Mouse (Mus musculus): ENCODE measurements at regions not wholly inside any gene's neighbourhood (a gene's known extent, or its start where the extent isn't known, plus 50 kb on each side); places are given as distances from the start of the nearest gene placed in this dataset.

DNA sequence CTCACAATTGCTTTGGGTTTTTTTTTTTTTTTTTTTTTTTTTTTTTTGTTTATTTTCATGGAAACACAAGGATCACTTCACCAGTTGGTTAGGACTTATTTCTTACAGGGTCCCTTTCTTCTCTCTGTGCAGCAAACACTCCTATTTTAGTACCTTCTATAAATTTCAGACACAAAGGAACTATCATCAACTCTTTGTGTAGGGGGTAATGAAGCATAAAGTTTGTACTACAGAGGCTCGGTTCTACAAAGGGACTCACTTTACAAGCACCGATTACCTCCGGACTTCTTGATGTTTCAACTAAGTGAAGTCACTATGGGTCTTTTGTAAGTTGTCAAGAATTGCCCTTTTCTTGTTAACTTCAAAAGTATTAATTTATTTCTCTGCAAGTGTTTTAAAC lies 318.0 kb downstream of the Gja1 start:
- Histone ChIP-seq H3K27ac (no peak overlapping the region), H3K9ac (ENCODE audit: low read depth, low read length) (no peak overlapping the region), H3K36me3 (ENCODE audit: control insufficient read depth, insufficient read depth, low read length) (peaks cover 3% of the 10 kb centered on the region; the same call in 1 of the 2 replicates), H3K4me3 (no peak overlapping the region), H3K4me1 (ENCODE audit: control insufficient read depth, insufficient read depth, low read length) (peaks cover 2% of the 10 kb centered on the region), H3K27me3 (ENCODE audit: control insufficient read depth, insufficient read depth, low read length) (no peaks in the 10 kb centered on the region), H3K79me2 (replicated peaks; ENCODE audit: control insufficient read depth, insufficient read depth, low read length) (no peaks in the 10 kb centered on the region)
- DNase-seq, result no peak
- WGBS, result 95% methylated on average over 3 of the region's 3 CpGs
- no peak for TF ChIP-seq POLR2A (IDR thresholded peaks at IDR 0.05; ENCODE audit: insufficient read depth, low read depth, low read length)
- TF ChIP-seq EP300 (IDR thresholded peaks at IDR 0.05; ENCODE audit: insufficient read depth, low read depth, low read length), result no peak
- TF ChIP-seq CTCF (IDR thresholded peaks at IDR 0.05), result no peak
- intact Hi-C loops (cut with DNase I), result no loop called here

DNA sequence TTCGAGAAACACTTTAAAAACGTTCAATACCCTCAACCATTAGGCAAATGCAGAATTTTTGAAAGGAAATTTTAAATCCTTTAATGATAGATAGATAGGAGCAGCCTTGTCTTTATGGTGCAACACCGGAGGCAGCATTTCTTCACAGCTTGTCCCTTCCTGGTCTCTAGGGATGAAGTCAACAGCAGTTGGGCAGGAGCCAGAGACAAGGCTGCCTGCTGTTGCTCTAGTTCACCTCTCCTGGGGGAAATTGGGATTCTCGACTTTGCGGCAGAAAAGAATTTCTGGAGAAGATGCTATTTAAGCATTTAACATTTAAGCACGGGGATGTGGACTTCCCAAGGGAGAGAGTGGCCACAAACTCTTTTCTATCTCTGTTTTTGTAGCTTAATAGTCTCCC lies 323.0 kb downstream of the Gja1 start:
- TF ChIP-seq POLR2A (IDR thresholded peaks at IDR 0.05; ENCODE audit: insufficient read depth, low read depth, low read length), result no peak
- TF ChIP-seq EP300 (IDR thresholded peaks at IDR 0.05; ENCODE audit: insufficient read depth, low read depth, low read length), result no peak
- peak; percentile 45 for TF ChIP-seq CTCF (IDR thresholded peaks at IDR 0.05)
- DNase-seq, result peak; percentile 49 to 52
- Histone ChIP-seq H3K36me3 (ENCODE audit: control insufficient read depth, insufficient read depth, low read length) (no peaks in the 10 kb centered on the region), H3K27me3 (ENCODE audit: control insufficient read depth, insufficient read depth, low read length) (no peaks in the 10 kb centered on the region), H3K79me2 (replicated peaks; ENCODE audit: control insufficient read depth, insufficient read depth, low read length) (no peaks in the 10 kb centered on the region), H3K9ac (ENCODE audit: low read depth, low read length) (no peak overlapping the region), H3K4me1 (ENCODE audit: control insufficient read depth, insufficient read depth, low read length) (no peaks in the 10 kb centered on the region), H3K4me3 (no peak overlapping the region), H3K27ac (peak overlapping the region; percentile 23)
- 38% methylated on average over 6 of the region's 6 CpGs for WGBS
- intact Hi-C loops (cut with DNase I), result no loop called here

DNA sequence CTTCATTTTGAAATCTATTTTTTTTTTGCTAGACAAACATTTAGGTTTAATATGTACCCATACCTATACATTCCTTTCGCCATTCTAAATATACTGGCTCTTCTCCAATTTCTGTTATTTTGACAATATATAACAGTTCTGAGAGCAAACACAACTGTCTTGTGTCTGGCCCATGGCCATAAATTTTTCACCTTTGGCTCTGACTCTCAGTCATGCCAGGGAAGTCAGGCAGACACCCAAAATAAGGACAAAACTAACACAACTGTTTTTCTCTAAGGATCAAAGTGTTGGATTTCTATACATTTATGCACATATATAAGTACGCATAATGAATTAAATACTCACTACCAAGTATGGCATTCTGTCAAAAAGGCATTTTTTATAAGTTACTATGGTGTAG lies 331.3 kb downstream of the Gja1 start:
- intact Hi-C loops (cut with DNase I), result no loop called here
- TF ChIP-seq POLR2A (IDR thresholded peaks at IDR 0.05; ENCODE audit: insufficient read depth, low read depth, low read length), result no peak
- TF ChIP-seq EP300 (IDR thresholded peaks at IDR 0.05; ENCODE audit: insufficient read depth, low read depth, low read length), result no peak
- no peak for TF ChIP-seq CTCF (IDR thresholded peaks at IDR 0.05)
- H3K79me2 ChIP-seq (replicated peaks; ENCODE audit: control insufficient read depth, insufficient read depth, low read length), result no peaks in the 10 kb centered on the region
- no peaks in the 10 kb centered on the region; the same call in 1 of the 2 replicates for H3K36me3 ChIP-seq (ENCODE audit: control insufficient read depth, insufficient read depth, low read length)
- no peak for DNase-seq
- no peaks in the 10 kb centered on the region for H3K27me3 ChIP-seq (ENCODE audit: control insufficient read depth, insufficient read depth, low read length)
- no peak overlapping the region for H3K9ac ChIP-seq (ENCODE audit: low read depth, low read length)
- peak overlapping the region; percentile 22 for H3K27ac ChIP-seq
- no peak overlapping the region for H3K4me3 ChIP-seq
- WGBS, result 90% methylated on average over 2 of the region's 2 CpGs
- peaks cover 2% of the 10 kb centered on the region; the same call in 1 of the 2 replicates for H3K4me1 ChIP-seq (ENCODE audit: control insufficient read depth, insufficient read depth, low read length)

DNA sequence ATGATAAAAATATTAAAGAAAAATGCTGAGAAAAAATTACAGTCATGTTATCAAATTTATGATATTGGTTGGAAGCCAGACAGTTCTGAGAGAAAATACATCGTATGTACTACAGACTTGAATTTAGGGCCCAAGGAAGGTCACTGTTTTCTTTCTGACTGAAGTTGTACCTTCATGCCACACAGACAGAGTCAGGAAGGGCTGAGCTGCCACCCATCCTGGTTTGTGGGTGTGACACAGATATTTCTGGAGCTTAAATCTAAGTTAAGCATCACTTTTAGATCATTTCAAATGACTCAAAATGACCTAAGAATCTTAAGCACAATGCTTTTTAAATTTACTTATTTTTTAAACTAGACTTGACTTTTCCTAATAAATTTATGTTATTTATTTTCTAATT lies 331.8 kb downstream of the Gja1 start:
- no peak for DNase-seq
- TF ChIP-seq POLR2A (IDR thresholded peaks at IDR 0.05; ENCODE audit: insufficient read depth, low read depth, low read length) (no peak), CTCF (IDR thresholded peaks at IDR 0.05) (no peak), EP300 (IDR thresholded peaks at IDR 0.05; ENCODE audit: insufficient read depth, low read depth, low read length) (no peak)
- Histone ChIP-seq H3K27ac (peak overlapping the region; percentile 22), H3K9ac (ENCODE audit: low read depth, low read length) (no peak overlapping the region), H3K36me3 (ENCODE audit: control insufficient read depth, insufficient read depth, low read length) (no peaks in the 10 kb centered on the region; the same call in 1 of the 2 replicates), H3K27me3 (ENCODE audit: control insufficient read depth, insufficient read depth, low read length) (no peaks in the 10 kb centered on the region), H3K4me1 (ENCODE audit: control insufficient read depth, insufficient read depth, low read length) (peaks cover 2% of the 10 kb centered on the region; the same call in 1 of the 2 replicates), H3K79me2 (replicated peaks; ENCODE audit: control insufficient read depth, insufficient read depth, low read length) (no peaks in the 10 kb centered on the region), H3K4me3 (no peak overlapping the region)
- WGBS, result 40% methylated on average over 1 of the region's 1 CpGs
- intact Hi-C loops (cut with DNase I), result no loop called here

DNA sequence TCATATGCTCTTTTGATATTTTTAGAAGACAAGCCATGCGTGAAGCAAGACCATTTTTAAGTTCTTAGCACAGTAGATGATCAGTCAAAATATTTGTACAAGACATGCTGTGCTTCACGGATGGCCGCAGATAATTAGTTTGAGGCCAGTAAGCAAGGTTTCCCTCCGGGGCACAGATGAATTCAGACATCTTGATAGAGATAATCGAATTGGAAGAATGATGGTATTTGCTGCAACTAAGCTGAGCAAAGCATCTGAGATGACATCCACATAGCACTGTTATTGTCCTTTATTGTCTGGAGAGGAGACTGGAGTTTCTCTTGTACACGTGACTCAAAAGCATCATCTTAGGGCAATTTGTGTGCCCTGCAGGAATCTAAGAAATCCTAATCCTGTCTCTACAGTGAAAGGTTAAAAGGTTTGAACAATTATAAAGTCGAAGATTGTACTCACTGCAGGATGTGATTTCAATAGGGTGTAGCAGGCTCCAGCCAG lies 335.5 kb downstream of the Gja1 start:
- Histone ChIP-seq H3K27me3 (ENCODE audit: control insufficient read depth, insufficient read depth, low read length) (no peaks in the 10 kb centered on the region), H3K79me2 (replicated peaks; ENCODE audit: control insufficient read depth, insufficient read depth, low read length) (no peaks in the 10 kb centered on the region), H3K4me1 (ENCODE audit: control insufficient read depth, insufficient read depth, low read length) (peaks cover 2% of the 10 kb centered on the region; the same call in 1 of the 2 replicates), H3K36me3 (ENCODE audit: control insufficient read depth, insufficient read depth, low read length) (no peaks in the 10 kb centered on the region; the same call in 1 of the 2 replicates), H3K27ac (no peak overlapping the region; the same call in 1 of the 2 replicates), H3K9ac (ENCODE audit: low read depth, low read length) (no peak overlapping the region), H3K4me3 (no peak overlapping the region)
- no peak for TF ChIP-seq POLR2A (IDR thresholded peaks at IDR 0.05; ENCODE audit: insufficient read depth, low read depth, low read length)
- no peak for TF ChIP-seq CTCF (IDR thresholded peaks at IDR 0.05)
- TF ChIP-seq EP300 (IDR thresholded peaks at IDR 0.05; ENCODE audit: insufficient read depth, low read depth, low read length), result no peak
- DNase-seq, result no peak
- intact Hi-C loops (cut with DNase I), result no loop called here
- WGBS, result 63% methylated on average over 7 of the region's 7 CpGs

DNA sequence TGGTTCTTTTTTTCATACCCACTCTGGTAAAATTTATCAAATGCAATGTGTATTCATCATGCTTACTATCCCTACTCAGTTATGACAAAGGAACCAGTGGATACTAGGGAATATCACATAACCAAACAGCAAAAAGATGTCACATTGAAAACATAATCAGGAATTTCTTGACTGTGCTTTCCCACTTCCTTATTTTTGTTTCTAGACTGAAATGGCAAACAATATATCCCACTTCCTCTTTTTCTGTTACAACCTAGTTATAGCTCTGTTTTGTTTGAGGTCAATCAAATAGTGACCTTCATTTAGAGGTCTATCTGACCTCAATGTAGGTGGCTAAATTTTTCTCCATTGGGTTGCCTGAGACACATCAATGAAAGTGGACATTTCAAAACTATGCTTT lies 359.9 kb downstream of the Gja1 start:
- H3K79me2 ChIP-seq (replicated peaks; ENCODE audit: control insufficient read depth, insufficient read depth, low read length), result no peaks in the 10 kb centered on the region
- no peak for TF ChIP-seq POLR2A (IDR thresholded peaks at IDR 0.05; ENCODE audit: insufficient read depth, low read depth, low read length)
- no peak for TF ChIP-seq EP300 (IDR thresholded peaks at IDR 0.05; ENCODE audit: insufficient read depth, low read depth, low read length)
- no peak for TF ChIP-seq CTCF (IDR thresholded peaks at IDR 0.05)
- H3K9ac ChIP-seq (ENCODE audit: low read depth, low read length), result no peak overlapping the region
- H3K4me1 ChIP-seq (ENCODE audit: control insufficient read depth, insufficient read depth, low read length), result no peaks in the 10 kb centered on the region
- no peaks in the 10 kb centered on the region for H3K36me3 ChIP-seq (ENCODE audit: control insufficient read depth, insufficient read depth, low read length)
- intact Hi-C loops (cut with DNase I), result no loop called here
- H3K27ac ChIP-seq, result no peak overlapping the region
- DNase-seq, result no peak
- H3K4me3 ChIP-seq, result no peak overlapping the region
- no peaks in the 10 kb centered on the region for H3K27me3 ChIP-seq (ENCODE audit: control insufficient read depth, insufficient read depth, low read length)
